Mouse (Mus musculus): Measurements from ENCODE around the gene Per2. TPM values are rescaled to one million over a fixed set of nuclear protein-coding genes. Genes with fewer than 3 reads are reported as not detected.

The Per2 gene
- polyA plus RNA-seq, 1 experiment from 2014 or later: 0.47 TPM

DNA sequence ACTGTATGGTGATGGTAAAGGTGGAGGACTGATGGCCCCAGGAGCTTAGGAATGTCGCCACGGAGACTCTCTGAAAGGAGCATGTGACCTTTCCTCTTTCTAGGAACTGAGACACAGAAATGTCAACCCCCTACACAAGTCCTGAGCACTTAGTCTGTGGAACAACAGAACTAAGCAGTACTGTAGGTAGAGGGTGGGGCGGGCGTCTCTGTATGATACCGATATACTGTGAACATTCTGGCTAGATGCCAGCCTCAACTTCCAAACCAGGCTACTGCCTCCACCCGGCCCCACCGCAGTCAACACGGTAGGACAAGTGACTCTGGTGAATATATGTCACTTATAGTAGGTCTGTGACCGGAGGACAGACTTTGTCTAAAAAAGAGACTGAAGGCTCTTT is 5.2 kb downstream of the Per2 start:
- no peak overlapping the region for H3K4me3 ChIP-seq (ENCODE audit: inconsistent target)
- no peaks in the 10 kb centered on the region for H3K36me3 ChIP-seq (ENCODE audit: inconsistent target)
- no peak overlapping the region for H3K27ac ChIP-seq
- 97% methylated on average over 9 of the region's 9 CpGs for WGBS (ENCODE audit: missing documents)
- H3K79me2 ChIP-seq (ENCODE audit: inconsistent target): no peaks in the 10 kb centered on the region

DNA sequence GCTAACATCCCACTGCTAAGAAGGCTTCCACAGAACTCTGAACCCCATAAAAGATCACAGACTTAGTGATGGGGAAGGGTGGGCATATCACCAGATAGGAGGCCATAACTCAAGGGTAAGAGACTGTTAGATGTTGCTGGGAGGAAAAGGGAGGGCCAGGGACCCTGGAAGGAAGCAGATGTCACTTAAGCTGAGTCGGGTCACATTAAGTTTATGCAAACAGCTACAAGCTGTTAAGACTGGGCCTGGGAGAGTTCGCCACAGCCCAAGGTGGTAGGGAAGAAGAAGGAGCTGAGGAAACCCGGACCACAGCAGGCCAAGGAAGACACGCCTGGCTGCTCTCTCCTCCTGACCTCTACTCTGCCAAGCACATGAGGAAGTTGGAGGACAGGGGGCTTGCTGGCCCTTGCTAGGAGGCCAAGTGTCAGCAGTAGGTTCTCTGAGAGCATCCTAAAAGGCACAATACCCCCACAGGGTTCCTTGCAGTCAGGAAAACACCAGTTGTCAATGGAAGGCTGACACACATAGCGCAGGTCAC is 7.5 kb downstream of the Per2 start:
- Histone ChIP-seq H3K4me3 (ENCODE audit: inconsistent target) (no peak overlapping the region), H3K27ac (no peak overlapping the region), H3K79me2 (ENCODE audit: inconsistent target) (no peaks in the 10 kb centered on the region), H3K36me3 (ENCODE audit: inconsistent target) (no peaks in the 10 kb centered on the region)
- 47% methylated on average over 5 of the region's 5 CpGs for WGBS (ENCODE audit: missing documents)

DNA sequence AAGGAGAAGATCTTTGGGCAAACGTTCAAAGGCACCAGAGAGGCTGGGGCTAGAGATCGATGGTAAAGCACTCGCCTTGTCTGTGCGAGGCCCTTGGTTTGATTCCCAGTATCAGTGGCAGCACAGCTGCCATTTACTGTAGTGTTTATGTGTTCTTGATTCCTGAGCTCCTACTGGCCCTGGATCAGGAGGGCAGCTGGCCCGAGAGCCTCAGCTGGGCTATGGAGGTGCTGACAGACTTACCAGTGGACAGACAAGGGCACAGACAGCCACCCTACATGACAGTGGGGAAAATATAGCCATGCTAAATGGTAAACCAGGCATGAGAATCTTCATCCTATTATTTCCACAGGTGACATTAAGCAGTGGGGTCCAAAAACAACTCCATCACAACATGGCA is 8.3 kb downstream of the Per2 start:
- Histone ChIP-seq H3K79me2 (ENCODE audit: inconsistent target) (no peaks in the 10 kb centered on the region), H3K27ac (no peak overlapping the region), H3K36me3 (ENCODE audit: inconsistent target) (no peaks in the 10 kb centered on the region), H3K4me3 (ENCODE audit: inconsistent target) (no peak overlapping the region)
- WGBS (ENCODE audit: missing documents): 93% methylated on average over 5 of the region's 5 CpGs

DNA sequence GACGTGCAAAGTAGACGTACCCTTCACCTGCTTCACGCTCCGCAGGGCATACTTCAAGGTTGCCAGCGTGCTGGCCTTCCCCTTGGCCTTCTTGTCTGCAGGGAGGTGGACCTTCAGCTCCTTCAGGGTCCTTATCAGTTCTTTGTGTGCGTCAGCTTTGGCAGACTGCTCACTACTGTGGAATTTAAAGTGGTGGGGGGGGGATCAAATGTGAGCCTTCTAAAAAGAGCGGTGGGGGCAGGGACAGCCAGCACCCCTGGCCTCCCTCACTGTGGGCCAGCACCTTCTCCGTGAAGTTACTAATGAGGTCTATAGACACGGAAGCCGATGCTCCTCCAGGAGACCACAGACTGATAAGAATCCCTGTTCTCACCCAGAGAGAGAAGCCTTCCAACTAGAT is 10.4 kb downstream of the Per2 start:
- 94% methylated on average over 10 of the region's 10 CpGs for WGBS (ENCODE audit: missing documents)
- no peak overlapping the region for H3K27ac ChIP-seq
- no peak overlapping the region for H3K4me3 ChIP-seq (ENCODE audit: inconsistent target)
- H3K36me3 ChIP-seq (ENCODE audit: inconsistent target): no peaks in the 10 kb centered on the region
- H3K79me2 ChIP-seq (ENCODE audit: inconsistent target): no peaks in the 10 kb centered on the region

DNA sequence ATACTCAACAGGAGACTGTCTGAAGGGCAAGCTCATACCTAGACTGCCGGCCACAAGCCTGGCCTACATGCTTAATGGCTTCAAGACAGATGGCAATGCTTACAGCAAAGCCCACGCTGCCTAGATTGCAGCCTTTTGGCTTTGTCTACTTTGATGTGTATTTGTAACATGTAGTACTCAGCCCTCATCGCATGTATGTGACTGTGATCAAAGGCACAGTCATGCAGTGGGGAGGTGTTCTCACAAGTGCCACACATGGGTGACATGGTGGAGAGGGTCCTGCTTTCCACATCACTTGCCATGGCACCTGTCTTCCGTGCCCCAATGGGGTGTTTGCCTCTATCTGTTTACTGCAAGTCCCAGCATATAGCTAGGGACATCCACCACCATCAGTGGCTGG is 12.6 kb downstream of the Per2 start:
- WGBS (ENCODE audit: missing documents): 97% methylated on average over 4 of the region's 4 CpGs
- Histone ChIP-seq H3K4me3 (ENCODE audit: inconsistent target) (no peak overlapping the region), H3K27ac (no peak overlapping the region), H3K36me3 (ENCODE audit: inconsistent target) (no peaks in the 10 kb centered on the region), H3K79me2 (ENCODE audit: inconsistent target) (no peaks in the 10 kb centered on the region)

DNA sequence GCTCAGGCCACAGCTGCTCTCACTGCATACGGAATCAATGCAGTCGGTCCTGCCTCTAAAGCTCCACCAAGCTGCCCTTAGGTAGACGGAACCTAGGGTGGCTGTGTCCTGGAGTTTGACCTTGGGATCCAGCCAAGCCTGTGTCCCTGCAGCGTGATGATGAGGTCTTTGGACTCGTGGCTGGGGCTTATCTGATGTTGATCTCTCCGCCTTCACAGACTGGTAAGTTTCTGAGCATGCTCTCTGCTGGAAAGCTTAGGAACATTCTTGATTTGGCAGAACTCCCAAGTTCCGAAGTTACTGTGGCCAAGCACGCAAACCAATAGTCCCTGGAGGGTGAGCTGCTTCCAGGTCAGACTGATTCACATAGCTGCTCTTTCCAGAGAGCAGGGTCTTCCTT is 13.1 kb downstream of the Per2 start:
- Histone ChIP-seq H3K27ac (no peak overlapping the region), H3K36me3 (ENCODE audit: inconsistent target) (no peaks in the 10 kb centered on the region), H3K4me3 (ENCODE audit: inconsistent target) (no peak overlapping the region), H3K79me2 (ENCODE audit: inconsistent target) (no peaks in the 10 kb centered on the region)
- WGBS (ENCODE audit: missing documents): 85% methylated on average over 8 of the region's 8 CpGs

DNA sequence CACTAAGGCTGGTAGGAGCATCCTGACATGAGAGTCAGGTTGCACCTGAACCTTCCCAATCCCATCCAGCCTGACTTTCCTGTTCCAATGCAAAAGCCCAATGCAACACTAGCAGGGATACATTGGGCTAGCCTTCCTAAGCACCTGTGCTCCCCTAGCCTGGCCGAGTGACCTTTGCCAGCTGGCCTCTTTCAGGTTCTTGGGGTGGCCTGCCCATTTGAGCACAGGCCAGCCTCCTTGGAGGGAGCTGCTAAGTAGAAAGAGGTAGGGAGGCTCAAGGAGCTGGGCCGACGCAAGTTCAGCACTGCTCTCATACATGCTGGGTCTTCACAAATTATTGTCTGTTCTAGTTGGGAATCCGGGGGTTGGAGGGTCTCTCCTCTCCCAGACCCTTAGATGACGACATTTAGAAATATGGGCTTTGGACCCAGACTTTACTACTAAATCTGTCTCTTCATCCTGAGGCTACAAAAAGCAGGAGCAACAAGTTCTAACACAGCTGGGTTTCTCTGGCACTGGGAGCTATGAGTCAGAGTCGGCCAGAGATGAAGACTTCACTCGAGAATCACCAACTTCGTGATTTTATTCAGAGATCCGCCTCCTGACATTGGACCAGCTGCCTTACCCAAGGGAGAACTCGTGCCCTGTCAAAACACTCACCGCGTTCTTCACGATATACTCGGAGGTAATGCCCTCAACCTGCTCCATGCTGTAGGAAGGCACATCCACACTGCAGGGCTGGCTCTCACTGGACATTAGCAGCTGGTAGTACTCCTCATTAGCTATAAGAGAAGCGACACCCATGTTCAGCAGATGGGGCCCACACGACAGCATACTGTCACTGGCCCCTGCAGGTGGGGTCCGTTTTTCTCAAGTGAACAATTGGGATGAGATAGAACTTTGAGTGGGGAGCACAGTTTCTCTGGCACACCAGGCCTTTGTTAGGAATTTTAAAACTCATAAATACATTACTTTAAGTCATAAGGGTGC is 14.0 kb downstream of the Per2 start:
- WGBS (ENCODE audit: missing documents): 95% methylated on average over 17 of the region's 17 CpGs
- H3K4me3 ChIP-seq (ENCODE audit: inconsistent target): no peak overlapping the region
- no peaks in the 10 kb centered on the region for H3K79me2 ChIP-seq (ENCODE audit: inconsistent target)
- H3K36me3 ChIP-seq (ENCODE audit: inconsistent target): no peaks in the 10 kb centered on the region
- no peak overlapping the region for H3K27ac ChIP-seq

DNA sequence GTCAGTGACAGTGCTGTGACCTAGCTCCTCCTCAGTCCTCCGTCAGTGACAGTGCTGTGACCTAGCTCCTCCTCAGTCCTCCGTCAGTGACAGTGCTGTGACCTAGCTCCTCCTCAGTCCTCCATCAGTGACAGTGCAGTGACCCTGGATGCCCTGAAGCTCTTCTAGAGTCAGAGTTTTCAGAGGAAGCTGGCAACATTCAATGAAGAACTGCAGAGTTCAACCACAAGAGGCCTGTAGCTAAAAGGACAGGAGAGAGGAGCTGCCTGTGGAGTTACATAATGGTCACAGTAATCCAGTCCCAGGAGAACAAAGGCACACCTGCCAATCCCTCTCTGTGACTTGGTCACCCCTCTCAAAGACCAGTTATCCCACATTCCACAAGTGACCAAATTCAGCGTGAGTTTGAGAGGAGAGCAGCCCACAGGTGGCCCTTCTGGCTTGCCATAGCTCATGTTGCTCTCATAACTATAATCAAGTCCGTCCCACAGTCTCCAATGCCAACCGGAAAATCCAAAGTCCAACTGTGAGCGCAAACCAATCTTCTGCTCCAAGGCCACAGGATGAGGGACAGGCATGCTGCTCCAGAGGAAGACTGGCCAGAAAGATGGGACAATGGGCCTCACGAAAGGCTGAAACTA is 16.7 kb downstream of the Per2 start:
- no peaks in the 10 kb centered on the region for H3K79me2 ChIP-seq (ENCODE audit: inconsistent target)
- no peaks in the 10 kb centered on the region for H3K36me3 ChIP-seq (ENCODE audit: inconsistent target)
- H3K27ac ChIP-seq: no peak overlapping the region
- WGBS (ENCODE audit: missing documents): 100% methylated on average over 5 of the region's 7 CpGs
- H3K4me3 ChIP-seq (ENCODE audit: inconsistent target): no peak overlapping the region

DNA sequence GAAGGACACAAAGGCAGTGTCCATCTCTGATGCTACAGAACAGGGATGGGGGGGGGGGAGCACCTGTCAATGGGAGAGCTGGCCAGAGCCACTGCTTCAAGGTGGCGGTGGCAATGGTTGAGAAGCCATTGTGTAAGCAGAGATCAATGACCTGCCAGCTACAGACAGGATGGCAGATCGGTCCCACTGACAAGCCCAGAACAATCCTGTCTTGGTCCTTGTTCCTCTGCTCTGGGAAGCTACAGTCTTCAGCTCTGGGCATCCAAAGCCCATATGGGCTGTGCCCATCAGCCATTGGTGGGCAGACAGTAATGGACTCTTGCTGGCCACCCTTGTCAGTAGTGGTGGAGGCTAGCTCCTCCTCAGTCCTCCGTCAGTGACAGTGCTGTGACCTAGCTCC is 17.3 kb downstream of the Per2 start:
- H3K27ac ChIP-seq: no peak overlapping the region
- H3K36me3 ChIP-seq (ENCODE audit: inconsistent target): no peaks in the 10 kb centered on the region
- H3K79me2 ChIP-seq (ENCODE audit: inconsistent target): no peaks in the 10 kb centered on the region
- no peak overlapping the region for H3K4me3 ChIP-seq (ENCODE audit: inconsistent target)
- WGBS (ENCODE audit: missing documents): 92% methylated on average over 2 of the region's 3 CpGs

DNA sequence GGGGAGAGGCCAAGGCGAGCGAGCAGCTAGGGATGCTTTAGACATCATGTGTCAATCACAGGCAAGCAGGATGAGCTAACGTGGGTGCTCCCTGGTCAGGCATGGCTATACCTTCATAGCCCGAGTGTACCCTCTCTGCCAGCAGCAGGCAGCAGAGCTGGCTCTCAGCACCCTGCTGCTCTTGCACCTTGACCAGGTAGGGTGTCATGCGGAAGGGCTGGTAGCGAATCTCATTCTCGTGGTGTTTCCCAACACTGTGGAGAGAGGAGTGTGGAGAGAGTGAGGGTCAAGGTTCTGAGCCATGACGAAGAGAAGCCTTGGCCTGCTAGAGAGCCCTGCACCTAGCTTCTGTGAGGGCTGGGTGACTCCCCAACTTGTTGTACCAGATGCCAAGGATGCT is 19.3 kb downstream of the Per2 start:
- 95% methylated on average over 8 of the region's 8 CpGs for WGBS (ENCODE audit: missing documents)
- Histone ChIP-seq H3K27ac (no peak overlapping the region), H3K79me2 (ENCODE audit: inconsistent target) (no peaks in the 10 kb centered on the region), H3K36me3 (ENCODE audit: inconsistent target) (no peaks in the 10 kb centered on the region), H3K4me3 (ENCODE audit: inconsistent target) (no peak overlapping the region)

DNA sequence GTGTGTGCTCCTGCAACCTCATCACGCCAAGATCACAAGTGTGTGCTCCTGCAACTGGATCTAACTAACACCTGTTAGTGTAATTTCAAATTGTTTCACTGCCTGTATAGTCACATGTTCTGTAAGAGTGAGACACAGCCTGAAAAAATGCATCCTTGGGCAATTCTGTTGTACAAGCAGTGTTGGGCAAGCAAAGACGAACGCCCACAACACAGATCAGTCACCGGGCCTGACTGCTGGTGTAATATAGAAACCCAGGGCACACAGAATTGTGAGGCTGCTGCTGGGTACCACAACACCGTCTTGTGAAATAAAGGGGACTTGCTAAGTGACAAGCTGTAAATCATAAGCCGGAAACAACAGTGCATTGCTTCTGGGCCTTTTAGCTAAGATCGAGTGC is 21.6 kb downstream of the Per2 start:
- WGBS (ENCODE audit: missing documents): 69% methylated on average over 7 of the region's 7 CpGs
- H3K36me3 ChIP-seq (ENCODE audit: inconsistent target): no peaks in the 10 kb centered on the region

DNA sequence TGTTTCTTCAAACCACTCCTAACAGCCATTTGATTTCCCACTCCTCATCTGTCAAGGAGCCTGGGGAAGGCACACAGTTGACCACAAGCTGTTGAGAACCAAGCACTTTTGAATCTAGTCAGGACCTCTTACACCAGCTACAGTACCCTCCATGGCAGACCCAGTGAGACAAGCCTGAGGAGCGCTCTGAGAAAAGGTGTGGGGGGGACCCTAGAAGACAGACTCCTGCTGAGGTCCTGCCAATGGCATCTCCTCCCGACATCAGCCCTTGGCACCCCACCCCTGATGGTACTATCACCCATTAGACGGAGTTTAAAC is 22.1 kb downstream of the Per2 start:
- Histone ChIP-seq H3K79me2 (ENCODE audit: inconsistent target) (no peaks in the 10 kb centered on the region), H3K27ac (no peak overlapping the region), H3K4me3 (ENCODE audit: inconsistent target) (no peak overlapping the region), H3K36me3 (ENCODE audit: inconsistent target) (no peaks in the 10 kb centered on the region)
- 94% methylated on average over 3 of the region's 3 CpGs for WGBS (ENCODE audit: missing documents)

More for the DNA sequence above, 21.6 kb downstream of the Per2 start:
- Histone ChIP-seq H3K4me3 (ENCODE audit: inconsistent target) (no peak overlapping the region), H3K27ac (no peak overlapping the region), H3K79me2 (ENCODE audit: inconsistent target) (no peaks in the 10 kb centered on the region)

DNA sequence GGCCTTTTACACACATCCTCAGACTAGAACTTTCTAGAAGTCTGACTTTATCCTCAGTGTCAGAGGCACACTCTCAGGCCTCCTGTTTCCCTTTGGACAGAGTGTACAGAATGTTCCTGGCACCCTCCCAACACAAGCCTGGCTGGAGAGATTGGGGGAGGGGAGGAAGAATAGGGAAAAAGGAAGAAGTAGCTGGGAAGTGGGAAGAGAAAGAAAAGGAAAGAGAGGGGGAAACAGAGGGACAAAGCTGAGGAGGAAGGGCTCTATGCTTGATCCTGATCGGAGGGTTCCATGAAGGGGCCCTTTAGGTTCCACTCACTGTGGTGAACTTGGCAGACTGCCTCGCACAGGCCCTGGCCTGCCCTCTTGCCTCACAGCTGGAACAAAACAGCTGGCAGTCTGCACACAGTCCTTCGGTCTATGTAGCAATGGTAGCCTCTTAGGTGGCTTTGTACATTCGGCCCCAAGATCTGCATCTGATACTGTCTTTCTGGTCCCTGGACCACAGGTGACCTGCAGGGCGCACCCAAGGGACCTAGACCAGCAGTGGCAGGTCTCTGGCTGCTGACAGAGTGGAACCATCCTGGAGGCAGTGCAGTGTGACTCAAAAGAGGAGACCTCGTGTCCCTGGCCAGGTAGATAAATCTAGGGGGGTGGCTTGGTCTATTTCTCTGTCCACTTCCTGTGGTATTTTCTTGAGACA is 22.6 kb downstream of the Per2 start:
- Histone ChIP-seq H3K36me3 (ENCODE audit: inconsistent target) (no peaks in the 10 kb centered on the region), H3K79me2 (ENCODE audit: inconsistent target) (no peaks in the 10 kb centered on the region), H3K27ac (no peak overlapping the region), H3K4me3 (ENCODE audit: inconsistent target) (no peak overlapping the region)
- 61% methylated on average over 6 of the region's 6 CpGs for WGBS (ENCODE audit: missing documents)

DNA sequence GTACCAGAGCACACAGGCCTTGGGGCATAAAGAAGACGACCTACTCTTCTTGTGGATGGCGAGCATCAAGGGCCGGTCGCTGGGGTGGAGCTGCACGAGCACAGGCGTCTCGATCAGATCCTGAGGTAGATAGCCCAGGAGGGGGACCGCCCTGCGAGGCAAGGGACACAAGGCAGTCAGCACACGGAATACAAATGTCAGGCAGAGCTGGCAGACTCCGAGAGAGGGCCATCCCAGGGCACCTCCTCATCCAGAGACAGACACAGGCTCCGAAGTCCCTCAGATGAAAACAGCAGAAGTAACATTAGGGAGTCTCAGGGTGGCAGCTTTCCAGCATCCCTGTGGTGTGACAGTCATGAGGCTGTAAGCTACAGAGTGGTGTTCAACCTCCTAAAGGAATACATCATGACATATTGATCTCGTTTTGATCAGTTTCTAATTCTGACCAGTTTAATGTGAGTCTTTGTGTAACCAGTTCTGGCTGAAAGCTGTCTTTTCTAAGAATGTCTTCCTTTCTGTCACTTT is 23.5 kb downstream of the Per2 start:
- no peaks in the 10 kb centered on the region for H3K79me2 ChIP-seq (ENCODE audit: inconsistent target)
- H3K27ac ChIP-seq: no peak overlapping the region
- 96% methylated on average over 9 of the region's 13 CpGs for WGBS (ENCODE audit: missing documents)
- H3K4me3 ChIP-seq (ENCODE audit: inconsistent target): no peak overlapping the region
- H3K36me3 ChIP-seq (ENCODE audit: inconsistent target): no peaks in the 10 kb centered on the region

Measured in macrophage (primary cell).